Mouse (Mus musculus) brain, embryonic 14.5 days (tissue): ENCODE results near the gene Srrm1.

Experiments used
- CTCF ChIP-seq: fragments of 200-500 bp; IDR thresholded peaks from 2 replicates; pipeline ENCODE4 v1.5.1; 2012; ENCODE audit warnings: inconsistent platforms, mild to moderate bottlenecking, moderate library complexity, borderline replicate concordance; ENCODE audit not compliant: insufficient read depth, insufficient read length; ENCODE audit errors: extremely low read depth
- POLR2A ChIP-seq: fragments of 200-500 bp; IDR thresholded peaks from 2 replicates; pipeline ENCODE4 v1.6.1; 2012; ENCODE audit warnings: mild to moderate bottlenecking, inconsistent platforms, borderline replicate concordance; ENCODE audit not compliant: poor library complexity, insufficient read depth, insufficient read length, severe bottlenecking; ENCODE audit errors: extremely low read depth

DNA sequence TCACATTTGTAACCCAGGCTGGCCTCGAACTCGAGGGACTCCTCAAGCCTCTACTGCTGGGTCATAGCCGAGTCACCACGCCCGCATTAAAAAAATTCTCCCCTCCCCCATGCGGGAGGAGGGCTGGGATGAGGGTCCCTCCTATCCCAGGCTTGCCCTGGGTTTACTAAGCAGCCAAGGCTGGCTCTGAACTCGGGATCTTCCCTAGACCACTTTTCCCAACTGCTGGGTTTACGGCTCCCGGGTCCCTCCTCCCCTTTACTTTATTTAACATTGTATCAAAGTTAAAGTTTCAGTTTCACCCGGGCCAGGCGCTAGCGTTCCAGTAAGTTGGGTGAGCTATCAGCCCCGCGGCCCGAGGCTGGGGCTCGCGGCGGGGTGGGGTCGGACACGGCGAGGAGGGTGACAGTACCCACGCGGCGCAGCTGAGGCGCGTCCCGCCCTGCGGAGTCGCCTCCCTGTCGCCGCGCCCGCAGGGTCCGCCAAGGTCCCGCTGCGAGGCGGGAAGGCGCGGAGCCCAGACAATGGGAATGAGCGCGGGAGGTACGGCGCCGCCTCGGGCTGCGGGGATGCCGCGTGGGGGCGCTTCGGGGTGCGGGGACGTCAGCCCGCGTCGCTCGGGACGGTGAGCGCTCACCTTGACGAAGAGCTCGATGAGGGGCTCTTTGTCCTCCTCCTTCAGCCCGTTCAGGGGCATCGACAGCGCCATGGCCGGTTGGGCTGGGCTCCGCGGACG lies 81.1 kb downstream of the Srrm1 start:
- TF ChIP-seq CTCF (no peak), POLR2A (no peak)
